Mouse (Mus musculus): ENCODE results near the gene Rpl18a. TPM values are rescaled to one million over a fixed set of nuclear protein-coding genes. Genes with fewer than 3 reads are reported as not detected.
A peak's percentile ranks its signal among the peaks of the same experiment; 100 is the strongest.
"Not testable (repeated sequence)": the region's sequence is repeated elsewhere in the genome, so short reads cannot be mapped to it uniquely, and the experiment has no call there.

Gene Rpl18a
- total RNA-seq, 2 experiments from 2014 or later: 1,999 to 2,049 TPM

GRCm38 (mm10) chr8:70903582-70903981 lies 6.4 kb upstream of the Rpl18a start:
- DNase-seq (ENCODE audit: low spot score in 2 of 2): no peak

GRCm38 (mm10) chr8:70903112-70903511 lies 5.9 kb upstream of the Rpl18a start:
- DNase-seq (ENCODE audit: low spot score in 2 of 2): no peak

- DNase-seq (ENCODE audit: low spot score in 2 of 2): no peak
These were observed 5.0 kb upstream of the Rpl18a start for GRCm38 (mm10) chr8:70902211-70902610.

- no peak for DNase-seq (ENCODE audit: low spot score in 2 of 2)
These were observed 3.7 kb upstream of the Rpl18a start for GRCm38 (mm10) chr8:70900872-70901387.

- DNase-seq (ENCODE audit: low spot score in 2 of 2): no peak
These were observed 2.0 kb upstream of the Rpl18a start for GRCm38 (mm10) chr8:70899226-70899625.

GRCm38 (mm10) chr8:70898661-70899198 lies 1.5 kb upstream of the Rpl18a start:
- no peak for DNase-seq (ENCODE audit: low spot score in 2 of 2)

GRCm38 (mm10) chr8:70897681-70898413 lies 635 bp upstream of the Rpl18a start:
- peak; percentile 63 to 74 for DNase-seq (ENCODE audit: low spot score in 2 of 2)

- no peak for DNase-seq (ENCODE audit: low spot score in 2 of 2)
These were observed 744 bp downstream of the Rpl18a start for GRCm38 (mm10) chr8:70896316-70897020.

GRCm38 (mm10) chr8:70895571-70896259 lies 1.5 kb downstream of the Rpl18a start:
- DNase-seq (ENCODE audit: low spot score in 2 of 2): not testable (repeated sequence)

- no peak for DNase-seq (ENCODE audit: low spot score in 2 of 2)
These were observed 2.3 kb downstream of the Rpl18a start for GRCm38 (mm10) chr8:70894771-70895545.

GRCm38 (mm10) chr8:70894385-70894720 lies 2.9 kb downstream of the Rpl18a start:
- DNase-seq (ENCODE audit: low spot score in 2 of 2): no peak

- DNase-seq (ENCODE audit: low spot score in 2 of 2): peak in 1 of 2 experiments; percentile 56
These were observed 3.4 kb downstream of the Rpl18a start for GRCm38 (mm10) chr8:70893656-70894384.

- DNase-seq (ENCODE audit: low spot score in 2 of 2): no peak
These were observed 4.1 kb downstream of the Rpl18a start for GRCm38 (mm10) chr8:70892896-70893655.

- DNase-seq (ENCODE audit: low spot score in 2 of 2): no peak
These were observed 5.0 kb downstream of the Rpl18a start, which contains the start of gene Slc5a5 for GRCm38 (mm10) chr8:70892022-70892895. Gene Slc5a5 (minus strand): TSS chr8:70892757.

- no peak for DNase-seq (ENCODE audit: low spot score in 2 of 2)
These were observed 5.9 kb downstream of the Rpl18a start for GRCm38 (mm10) chr8:70891356-70891755.

GRCm38 (mm10) chr8:70890656-70891055 lies 6.6 kb downstream of the Rpl18a start:
- DNase-seq (ENCODE audit: low spot score in 2 of 2): no peak

GRCm38 (mm10) chr8:70887669-70888068 lies 9.5 kb downstream of the Rpl18a start:
- DNase-seq (ENCODE audit: low spot score in 2 of 2): no peak

- no peak for DNase-seq (ENCODE audit: low spot score in 2 of 2)
These were observed 11.6 kb downstream of the Rpl18a start for GRCm38 (mm10) chr8:70885612-70886011.

Measured in adrenal gland, postnatal 4 days (tissue).